Mouse (Mus musculus) small intestine, adult 2 months (tissue): ENCODE results near the gene Creb5.

Experiments used
- CTCF ChIP-seq: fragments of 200-500 bp; IDR thresholded peaks from 2 replicates; pipeline ENCODE4 v1.5.1; 2012; ENCODE audit warnings: low read depth, mild to moderate bottlenecking, control low read depth, inconsistent platforms, low read length, moderate library complexity, mixed read lengths; ENCODE audit not compliant: insufficient replicate concordance, insufficient read length; ENCODE audit errors: extremely low read depth
- POLR2A ChIP-seq: fragments of 200-500 bp; IDR thresholded peaks from 2 replicates; pipeline ENCODE4 v1.6.1; 2012; ENCODE audit warnings: low read depth, mild to moderate bottlenecking, control low read depth, inconsistent platforms, low read length, moderate library complexity

DNA sequence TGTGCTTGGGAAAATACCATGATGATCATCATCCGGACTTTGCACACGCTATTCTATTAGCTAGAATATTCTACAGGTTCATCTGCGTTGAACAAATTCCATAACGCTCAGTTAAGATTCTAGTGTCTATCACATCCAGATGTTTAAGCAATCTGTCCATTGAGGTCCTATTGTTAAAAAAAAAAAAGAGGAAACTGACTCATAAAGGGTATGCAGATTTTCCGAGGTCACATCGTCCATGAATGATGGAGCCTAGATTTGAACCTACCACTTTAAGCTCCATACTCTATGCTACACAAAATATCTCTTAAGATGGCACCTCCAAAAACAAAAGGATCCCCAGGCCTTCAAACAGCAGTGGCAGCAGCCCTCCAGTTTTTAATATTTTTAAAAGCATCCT, 26.5 kb downstream of the Creb5 start:
- TF ChIP-seq POLR2A (no peak), CTCF (no peak)
